Mouse (Mus musculus) cerebellum, adult 11 months (tissue): ENCODE results near the gene Elk4.
A peak's percentile ranks its signal among the peaks of the same experiment; 100 is the strongest.

ENCODE experiments used
- DNase-seq: peaks from one replicate; pipeline ENCODE4 v3.0.0; 2022

Elk4 gene

DNA sequence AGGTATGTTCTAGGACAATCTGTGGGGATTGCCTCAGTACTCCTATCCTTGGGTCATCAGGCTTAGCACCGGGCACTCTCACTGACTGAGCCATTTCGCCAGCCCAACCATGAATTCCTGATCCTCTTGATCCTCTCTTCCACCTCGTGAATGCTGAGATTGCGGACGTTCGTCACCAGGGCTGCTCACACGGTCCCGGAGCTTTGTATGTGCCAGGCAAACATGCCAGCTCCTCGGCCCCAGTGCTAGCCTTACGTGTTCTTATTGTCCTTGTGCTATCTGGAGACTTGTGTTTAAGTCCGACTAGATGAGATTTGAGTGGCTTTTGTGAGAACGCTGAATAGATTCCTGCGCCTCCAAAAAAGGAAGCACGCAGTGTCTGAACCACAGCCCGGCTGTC, 20.0 kb upstream of the Elk4 start:
- DNase-seq: no peak

DNA sequence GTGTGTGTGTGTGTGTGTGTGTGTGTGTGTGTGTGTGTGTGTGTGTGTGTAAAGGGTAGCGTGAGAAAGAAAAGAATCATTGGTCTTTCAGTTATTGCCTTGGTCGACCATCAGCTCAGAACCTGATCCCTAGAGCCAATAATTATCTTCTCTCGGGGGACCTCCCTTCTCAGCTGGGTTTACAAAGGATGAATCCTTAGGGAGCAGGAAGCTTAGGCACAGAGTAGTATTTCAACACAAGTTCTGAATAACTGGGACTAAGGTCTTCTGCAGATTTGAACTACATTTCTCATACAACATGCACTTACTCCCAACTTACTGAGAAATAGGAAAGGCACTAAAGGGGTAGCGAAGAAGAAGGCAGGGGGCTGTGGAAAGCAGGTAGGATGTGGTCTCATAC, 17.9 kb upstream of the Elk4 start:
- no peak for DNase-seq

DNA sequence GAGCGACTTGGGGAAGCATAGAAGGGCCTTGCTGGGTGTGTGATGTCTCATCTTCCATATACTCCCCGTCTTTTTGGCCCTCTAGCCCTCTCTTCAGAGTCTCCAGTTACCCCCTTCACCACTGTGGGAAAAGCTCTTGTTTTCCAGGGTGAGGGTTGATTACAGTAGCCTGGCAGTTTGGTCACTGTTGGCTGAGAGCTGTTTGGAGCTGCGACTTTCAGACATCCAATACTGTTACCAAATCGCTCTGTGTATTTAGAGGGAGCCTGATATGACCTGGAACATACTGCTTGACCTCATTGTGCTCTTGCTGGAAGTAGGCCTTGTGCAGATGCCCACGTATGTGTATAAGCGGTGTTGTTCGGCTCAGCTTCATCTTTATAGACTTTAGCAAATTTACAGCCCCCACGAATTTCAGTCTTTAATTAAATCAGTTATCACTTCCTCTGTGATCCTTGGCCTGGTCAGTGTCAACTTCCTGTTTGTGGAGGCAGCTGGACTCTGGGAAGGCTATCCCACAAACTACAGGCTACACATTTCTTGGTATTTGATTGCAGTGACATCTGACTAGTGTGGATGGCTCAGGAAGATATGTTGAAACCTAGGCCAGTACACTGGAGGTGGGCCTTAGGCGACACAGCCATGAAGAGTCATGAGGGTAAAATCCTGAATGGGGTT, 17.2 kb upstream of the Elk4 start:
- no peak for DNase-seq

DNA sequence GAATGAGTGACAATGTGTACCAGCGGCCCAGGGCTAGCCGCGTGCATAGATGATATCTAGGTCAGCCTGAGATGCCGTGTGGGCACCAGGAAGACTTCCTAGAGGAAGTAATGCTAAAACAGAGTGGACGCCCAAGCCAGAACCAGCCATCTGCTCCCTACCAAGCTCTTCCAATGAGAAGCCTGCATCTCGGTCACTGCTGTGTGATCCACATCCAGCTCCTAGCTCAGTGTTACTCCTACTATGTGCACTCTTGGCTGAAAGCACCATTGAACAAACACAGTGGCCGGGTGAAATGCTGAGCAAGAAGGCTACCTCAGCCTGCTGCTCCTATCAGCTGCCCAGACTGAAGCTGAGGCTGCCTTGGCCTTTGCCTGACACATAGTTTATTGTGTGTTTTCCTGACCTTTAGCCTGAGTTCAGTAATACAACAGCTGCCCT, 14.8 kb upstream of the Elk4 start:
- peak; percentile 39 for DNase-seq

DNA sequence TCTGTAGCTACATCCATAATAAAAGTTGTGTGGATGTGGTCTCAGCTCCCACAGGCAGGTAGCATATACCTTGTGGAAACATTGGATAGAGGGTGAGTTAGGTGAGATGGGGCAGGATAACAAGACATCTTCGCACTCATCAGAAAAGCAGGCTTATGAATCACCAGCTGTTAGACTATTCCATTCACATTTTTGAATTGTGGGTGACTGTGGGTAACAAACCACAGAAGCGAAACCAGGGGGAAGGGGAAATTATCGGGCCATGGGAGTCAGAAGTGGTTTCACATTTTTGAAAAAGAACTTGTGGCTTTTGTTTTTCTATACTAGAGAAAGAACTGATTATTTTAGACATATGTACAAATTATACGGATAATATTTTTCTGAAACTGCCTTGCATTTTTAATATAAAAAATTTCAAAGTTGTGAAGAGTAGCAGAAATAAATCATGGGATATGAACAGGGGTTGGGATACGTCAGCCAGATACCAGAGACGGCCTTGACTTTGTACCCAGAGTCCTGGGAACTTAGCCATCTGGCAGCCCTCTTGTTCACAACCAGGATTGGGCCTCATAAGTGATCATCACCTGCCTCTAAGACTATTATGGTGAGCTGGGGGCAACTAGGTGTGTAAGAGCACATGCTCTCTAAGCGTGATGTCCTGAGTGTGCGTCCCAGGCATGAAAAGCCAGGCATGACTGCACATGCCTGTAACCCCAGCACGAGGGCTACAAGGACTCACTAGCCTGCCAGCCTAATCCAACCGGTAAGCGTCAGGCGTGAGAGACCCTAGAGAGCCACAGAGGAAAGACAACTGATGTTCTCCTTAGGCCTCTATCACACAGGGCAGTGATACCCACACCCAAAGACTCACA, 14.0 kb upstream of the Elk4 start:
- DNase-seq: no peak

DNA sequence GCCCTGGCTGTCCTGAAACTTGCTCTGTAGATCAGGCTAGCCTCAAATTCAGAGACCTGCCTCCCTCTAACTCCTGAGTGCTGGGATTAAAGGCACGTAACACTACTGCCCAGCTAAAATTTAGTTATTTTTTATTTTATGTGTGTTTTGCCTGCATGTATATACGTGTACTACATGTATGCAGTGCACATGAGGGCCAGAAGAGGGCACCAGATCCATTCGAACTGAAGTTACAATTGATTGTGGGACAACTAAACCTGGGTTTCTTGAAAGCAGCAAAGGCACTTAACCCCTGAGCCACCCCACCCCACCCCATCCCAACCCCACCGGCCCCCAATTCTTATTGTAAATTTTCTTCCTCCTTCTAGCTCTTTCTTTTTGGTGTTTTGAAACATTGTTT, 12.3 kb upstream of the Elk4 start:
- DNase-seq: peak; percentile 39

DNA sequence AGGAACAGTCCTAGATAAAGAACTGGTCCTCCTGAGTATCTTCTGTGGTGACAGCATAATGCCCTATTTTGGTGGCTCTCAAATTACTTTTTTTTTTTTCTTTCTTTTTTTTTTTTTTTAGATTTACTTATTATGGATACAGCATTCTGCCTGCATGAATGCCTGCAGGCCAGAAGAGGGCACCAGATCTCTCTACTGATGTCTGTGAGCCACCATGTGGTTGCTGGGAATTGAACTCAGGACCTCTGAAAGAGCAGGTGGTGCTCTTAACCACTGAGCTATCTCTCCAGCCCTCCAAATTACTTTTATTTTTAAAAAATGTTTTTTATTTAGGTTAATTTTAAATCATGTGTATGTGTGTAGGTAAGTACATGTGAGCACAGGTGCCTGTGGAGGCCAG, 6.9 kb upstream of the Elk4 start:
- DNase-seq: no peak

DNA sequence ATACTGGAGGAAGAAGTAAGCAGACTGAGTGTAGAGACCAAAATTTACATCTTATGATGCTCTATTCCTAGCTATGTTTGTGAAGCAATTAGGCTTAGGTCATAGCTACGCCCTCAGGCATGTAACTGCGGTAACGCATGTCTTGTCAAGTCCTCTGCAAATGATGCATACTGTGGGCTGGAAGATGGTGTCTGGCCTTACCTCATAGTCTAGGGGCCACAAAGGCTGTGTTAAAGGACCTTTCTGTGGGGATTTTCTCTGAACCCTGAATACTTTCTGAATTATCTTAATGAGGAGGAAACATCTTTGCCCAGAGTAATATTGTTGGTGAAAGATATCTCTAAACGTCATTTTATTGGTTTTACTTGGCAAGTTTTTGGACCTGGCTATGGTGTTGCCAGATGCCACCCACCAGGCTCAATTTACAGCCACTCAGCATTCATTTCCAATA, 5.5 kb upstream of the Elk4 start:
- no peak for DNase-seq

DNA sequence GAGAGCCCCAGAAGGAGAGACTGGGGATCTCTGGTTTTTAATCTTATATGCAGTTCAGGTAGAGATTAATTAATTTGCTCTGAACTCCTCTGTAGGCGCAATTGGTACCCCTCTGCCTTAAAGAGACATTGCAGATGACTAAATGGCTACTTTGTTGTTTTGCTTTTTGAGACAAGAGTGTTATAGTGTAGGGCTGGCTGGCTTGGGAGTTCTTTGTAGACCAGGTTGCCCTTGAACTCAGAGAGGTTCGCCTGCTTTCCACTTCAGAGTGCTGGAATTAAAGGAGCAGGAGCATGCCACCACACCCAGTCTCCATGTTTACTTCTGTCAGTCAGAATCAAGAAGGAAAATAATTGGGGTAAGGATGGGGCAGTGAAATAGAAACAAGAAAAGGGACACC, 4.3 kb upstream of the Elk4 start:
- no peak for DNase-seq

DNA sequence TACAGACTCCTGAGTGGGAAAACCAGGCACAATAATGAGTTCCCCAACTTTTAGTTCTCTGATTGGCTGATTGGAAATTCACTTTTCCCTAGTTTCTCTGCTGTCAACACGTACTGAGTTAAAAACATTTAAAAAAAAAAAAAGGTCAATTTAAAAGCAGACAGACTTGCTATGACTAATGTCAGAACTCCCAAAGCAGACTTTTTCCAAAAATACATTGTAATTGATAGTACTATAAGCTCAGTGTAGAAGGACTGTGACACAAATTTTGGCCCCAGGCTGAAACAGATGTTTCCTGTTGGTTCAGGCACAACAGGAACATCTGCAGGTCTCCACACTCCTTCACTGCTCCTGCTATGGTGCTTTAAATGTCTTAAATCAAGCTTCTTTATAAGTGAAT, 3.6 kb upstream of the Elk4 start:
- no peak for DNase-seq

DNA sequence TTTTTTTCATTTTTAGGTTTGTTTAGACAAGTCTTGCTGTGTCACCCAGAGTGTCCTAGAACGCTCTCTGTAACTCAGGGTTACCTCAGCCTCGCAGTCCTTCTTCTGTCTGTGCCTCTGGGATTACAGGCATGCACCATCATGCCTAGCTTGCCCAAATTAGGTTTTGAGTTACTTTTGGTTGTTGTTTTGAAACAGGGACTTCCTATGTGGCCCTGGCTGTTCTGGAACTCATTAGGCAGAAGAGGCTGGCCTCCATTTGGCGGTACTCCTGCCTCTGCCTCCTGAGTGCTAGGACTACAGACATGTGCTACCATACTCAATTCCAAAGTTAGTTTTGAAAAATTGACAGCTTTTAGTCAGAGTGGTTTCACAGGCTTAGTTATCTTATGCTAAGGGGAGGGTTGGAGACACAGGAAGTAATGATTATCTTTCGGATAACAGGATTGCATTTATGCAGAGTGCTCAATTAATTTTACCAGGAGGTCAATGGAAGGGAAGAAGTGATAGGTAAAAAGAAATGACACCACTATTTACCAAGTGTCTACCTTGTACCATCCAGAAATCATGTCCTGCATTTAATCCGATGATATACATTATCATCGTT, 2.7 kb upstream of the Elk4 start:
- DNase-seq: no peak

DNA sequence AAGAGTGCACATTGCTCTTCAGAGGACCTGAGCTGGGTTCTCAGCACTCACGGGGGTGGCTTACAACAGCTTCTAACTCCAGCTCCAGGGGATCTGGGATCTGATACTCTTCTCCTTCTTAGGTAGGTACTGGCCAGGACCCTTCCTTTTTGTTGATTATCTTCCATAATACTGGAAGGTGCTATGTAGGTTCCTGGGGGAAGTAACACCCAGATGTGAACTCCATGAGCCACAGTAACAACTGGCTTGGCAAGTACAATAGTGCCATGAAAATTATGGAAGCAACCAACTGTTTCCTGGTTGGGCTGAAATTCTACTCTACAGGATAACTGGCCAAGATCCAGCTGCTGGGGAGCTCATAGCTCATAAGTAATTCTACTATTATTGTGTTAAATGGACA, 1.9 kb upstream of the Elk4 start:
- no peak for DNase-seq

DNA sequence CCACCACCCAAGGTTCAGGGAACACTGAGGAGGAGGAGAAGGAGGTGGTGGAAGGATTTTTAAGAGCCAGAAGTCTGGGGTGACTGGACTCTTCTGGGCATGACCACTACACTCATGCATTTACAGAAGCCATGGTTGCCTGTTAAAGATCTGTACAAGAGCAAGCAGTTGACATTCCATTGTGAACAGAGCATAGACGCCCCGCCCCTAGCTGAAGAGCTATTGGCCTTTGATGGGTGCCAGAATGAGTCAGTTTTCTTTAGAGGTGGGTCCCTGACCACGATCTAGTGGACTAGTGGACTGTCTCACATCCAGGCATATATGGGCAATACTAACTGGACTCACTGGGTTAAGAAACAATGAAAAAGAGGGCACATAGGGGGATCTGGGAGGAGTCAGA, 1.4 kb upstream of the Elk4 start:
- DNase-seq: no peak

DNA sequence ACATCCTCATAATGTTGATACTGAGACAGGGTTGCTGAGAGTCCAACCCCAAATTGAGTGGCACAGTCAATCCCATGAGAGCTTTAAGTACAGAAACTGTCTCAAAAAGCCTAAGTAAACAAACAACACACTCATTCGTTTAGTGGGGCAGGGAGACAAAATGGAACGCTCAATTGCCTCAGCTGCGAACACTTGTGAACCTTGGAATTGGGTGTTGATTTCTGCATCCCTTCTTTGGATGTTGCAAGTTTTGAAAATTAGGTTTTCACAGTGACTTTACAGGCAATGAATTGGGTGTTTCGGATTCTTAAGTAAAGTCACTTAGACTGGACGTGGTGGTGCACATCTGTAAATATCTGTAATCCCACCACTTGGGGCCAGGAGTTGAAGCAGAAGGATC, 686 bp upstream of the Elk4 start:
- no peak for DNase-seq

DNA sequence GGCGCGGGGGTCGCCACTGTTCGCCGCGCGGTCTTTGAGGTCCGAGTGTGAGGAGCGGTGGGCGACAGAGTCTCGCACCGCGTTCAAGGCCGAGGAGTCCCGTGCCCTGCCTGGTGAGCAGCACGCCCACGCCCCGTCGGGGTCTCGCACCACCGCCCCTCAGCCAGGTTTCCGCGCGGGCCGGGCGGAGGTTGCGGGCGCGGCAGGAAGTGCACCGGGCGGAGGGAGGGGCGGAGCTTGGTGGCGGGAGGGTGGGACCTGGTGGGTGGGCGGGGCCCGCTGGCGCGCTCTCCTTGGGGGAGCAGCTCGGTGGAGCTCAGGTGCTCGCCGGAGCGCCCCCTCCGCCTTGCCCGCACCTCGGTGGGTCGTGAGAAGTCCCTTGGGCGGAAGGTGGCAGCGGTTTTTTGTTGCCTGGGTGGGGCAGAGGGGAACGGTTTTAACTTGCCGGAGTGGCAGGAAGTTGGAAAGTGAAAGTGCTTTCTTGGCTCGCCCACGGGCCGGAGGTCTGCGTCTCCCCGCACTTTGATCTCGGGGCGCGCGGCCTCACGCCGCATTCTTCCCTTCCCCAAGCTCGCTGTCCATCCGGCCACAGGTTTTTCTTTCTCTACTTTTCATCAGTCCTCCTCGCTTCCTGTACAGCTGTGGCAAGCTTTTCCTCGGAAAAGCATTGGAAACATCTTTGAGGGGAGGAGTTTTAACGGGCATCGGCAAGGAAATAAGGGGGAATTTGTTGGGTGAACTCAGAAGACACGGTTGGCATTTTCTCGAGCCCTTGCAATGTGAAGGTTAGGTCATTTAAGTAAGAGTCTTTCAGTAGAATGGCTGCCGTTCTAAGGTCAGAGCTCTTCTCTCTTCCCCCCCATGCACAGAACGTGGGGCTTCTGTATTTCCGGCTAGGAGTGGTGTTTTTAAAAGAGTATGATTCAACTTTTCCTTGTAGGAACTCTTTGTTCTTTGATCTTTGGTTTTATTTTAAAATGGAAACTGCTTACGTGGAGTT, 721 bp downstream of the Elk4 start:
- DNase-seq: peak; percentile 71

DNA sequence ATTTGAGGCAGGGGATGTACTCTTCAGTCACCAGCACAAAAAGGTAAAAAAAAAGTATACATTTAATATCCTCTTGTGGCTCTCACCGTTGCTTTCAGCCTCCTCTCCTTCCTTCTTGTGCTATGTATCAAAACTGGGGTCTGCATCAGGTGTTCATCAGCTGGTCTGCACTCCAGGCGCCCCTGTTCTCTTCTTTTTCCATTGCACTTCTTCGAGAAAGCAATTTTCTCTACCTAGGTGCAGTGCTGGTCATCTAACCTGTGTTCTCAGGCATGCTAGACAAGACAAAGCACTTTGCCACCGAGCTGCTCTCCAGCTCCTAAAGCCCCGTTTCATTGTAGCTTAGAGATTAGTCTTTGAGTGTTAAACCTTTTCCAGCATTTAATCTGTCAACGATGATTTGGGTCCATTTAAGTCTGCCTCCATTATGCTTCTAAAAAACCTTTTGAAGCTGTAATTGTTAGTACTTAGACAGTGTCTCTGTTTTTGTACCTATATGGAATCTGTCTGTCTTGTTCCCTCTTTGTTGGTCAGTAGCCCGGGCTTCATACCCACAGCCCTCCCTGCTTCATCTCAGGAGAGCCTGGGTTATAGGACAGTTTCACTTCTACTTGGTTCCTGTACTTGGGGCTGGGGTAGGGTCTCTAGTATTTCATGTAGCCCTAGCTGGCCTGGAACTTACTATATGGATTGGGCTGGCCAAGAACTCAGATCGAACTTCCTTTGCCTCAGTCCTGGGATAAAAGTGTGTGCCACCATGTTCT, 1.7 kb downstream of the Elk4 start:
- DNase-seq: no peak

DNA sequence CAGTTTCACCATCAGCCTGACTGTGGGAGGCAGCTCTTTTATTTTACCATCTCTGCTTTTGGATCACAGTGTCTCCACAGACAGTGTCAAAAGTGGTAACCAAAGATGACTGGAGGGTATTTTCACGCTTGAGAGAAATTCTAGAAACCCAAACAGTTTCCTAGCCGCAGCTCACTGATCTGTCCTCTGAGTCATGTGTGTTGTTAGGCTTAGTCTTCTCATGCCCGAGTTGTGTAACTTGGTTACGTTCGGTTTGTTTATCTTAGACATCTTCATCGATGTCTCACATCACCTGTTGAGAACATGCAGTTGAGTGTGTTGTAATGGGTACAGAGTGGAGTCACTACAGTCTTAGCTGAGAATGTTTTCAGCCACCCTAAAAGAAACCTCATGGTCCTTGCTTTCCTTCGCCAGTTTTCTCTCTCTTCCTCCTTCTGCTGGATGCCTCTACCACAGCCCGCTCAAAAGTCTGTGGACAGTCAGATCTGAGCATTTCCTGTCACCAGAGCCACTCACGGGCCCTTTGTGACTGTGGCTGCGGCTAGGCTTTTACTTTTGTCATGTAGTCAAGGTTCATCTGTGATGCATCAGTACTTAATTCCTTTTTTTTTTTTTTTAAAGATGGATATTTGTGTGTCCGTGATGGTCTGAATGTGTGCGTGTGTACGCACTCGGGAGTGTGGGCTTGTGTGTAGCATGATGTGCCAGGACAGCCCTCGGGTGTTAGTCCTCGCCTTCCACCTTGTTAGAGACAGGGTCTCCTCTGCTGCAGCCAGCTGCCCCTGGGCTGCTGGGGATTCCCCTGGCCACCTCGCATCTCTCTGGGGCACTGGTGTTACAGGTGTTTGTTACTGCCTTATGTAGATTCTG, 3.5 kb downstream of the Elk4 start:
- no peak for DNase-seq

DNA sequence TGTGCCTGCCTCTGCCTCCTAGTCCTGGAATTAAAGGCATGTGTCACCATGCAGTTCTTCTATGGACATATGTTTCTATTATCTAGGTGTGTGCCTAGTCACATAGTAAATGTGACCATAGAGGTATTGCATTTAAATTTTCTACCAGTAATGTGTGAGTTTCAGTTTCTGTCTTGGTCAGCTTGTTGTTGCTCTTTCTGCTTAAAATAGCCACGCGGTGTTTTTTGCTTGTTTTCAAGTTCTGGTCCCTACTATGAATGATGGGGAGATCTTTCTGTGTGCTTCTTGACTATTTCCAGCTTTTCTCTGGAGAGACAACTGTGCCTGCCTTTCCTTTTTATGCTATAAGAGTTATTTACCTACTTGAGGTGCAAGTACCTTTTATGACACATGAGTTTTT, 4.4 kb downstream of the Elk4 start:
- DNase-seq: no peak

DNA sequence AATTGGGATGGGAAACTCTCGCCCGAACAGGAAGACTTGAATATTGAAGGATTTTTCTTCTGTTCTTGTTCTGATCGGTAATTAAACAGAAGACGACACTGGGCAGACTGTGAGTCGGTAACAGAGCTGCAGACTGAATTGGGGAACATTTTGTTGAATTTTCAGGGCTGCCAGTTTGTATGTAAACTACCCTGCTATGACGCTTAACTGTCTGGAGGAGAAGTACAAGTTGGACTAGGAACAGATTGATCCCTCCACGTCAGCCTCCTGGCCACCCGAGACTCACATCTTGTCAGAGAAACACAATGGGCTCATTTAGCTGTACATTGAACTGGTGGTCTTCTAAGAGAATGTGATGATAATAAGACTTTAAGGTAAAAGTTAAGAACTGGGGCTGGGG, 5.5 kb downstream of the Elk4 start:
- no peak for DNase-seq

DNA sequence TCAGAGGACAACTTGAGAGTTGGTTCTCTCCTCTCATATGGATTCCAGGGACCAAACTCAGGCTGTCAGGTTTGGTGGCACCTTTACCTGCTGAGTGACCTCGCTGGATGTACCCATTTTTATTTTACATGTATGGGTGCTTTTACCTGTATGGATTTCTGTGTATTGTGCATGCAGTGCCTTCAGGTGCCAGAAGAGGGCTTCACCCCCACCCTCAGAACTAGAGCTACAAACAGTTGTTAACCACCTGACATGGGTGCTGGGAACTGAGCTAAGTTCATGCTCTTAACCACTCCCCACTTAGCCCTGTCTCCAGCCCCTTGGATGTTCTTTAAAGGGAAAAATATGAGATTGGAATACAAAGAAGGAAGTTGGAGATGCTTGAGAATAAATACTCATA, 7.4 kb downstream of the Elk4 start:
- DNase-seq: no peak

DNA sequence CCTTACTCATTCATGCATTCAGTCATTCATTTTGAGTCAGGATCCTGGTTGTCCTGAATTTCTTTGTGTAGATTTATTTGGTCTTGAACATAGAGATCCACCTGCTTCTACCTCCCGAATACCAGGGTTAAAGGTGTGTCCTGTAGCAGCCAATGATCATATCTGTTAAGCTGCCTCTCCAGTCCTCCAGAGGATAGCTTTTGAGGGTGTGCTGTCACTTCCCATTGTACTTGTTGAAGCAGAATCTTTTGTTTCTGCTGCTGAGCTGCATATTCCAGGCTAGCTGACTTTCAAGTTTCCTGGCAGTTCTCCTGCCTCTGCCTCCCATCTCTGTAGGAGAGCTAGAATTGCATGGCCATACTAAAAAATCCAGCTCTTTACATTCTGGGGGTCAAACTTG, 9.3 kb downstream of the Elk4 start:
- DNase-seq: no peak
